Mouse (Mus musculus): ENCODE measurements around the gene Lsm3. TPM values are rescaled to one million over a fixed set of nuclear protein-coding genes. Genes with fewer than 3 reads are reported as not detected.
"Not testable (repeated sequence)": the region's sequence is repeated elsewhere in the genome, so short reads cannot be mapped to it uniquely, and the experiment has no call there.

Lsm3 gene
- 341 and 391 TPM in 2 replicates for polyA plus RNA-seq (2016; fragmentation: Nextera tagmentation; extraction: Ambion mirVana)

DNA sequence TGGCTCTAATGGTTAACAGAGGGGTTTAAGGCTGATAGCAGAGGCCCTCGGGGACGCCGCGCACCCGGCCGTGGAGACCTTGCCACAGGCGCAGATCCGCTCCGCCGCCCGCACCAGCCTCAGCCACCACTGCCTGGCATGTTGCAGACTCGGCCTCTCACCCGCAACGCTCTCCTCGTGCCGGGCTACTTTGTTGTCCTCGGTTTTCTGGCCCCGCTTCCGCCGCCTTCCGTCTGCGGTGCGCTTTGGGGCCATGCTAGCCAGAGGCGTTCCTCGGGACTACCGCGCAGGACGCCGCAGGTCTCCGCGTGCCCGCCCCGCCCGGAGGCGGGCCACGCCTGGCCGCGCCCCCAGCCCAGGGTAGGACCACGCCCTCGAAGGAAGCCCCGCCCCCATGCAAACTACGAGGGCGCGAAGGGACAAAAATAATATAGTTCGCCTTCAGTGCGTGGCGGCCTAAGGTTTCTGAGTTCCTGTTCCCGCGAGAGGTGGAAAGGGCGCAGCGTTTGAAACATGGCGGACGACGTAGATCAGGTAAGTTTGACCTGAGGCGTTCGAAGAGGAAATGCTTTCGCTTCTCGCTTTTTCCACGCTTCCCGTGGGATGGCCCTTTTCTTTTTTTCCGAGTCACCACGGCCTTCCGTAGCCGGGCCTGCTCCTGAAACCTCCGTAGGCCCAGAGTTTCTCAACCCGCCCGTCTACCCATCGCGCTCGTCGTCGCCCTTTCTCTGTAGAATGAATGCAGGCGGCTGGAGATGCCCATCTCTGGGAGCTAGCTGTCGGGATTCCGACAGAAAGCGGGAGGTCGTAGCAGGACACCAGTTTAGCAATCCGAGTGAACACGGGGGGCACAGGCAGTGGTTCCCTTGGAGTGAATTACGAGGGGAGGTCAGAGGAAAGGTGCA is at the start of gene Lsm3, which contains the start of gene Xpc:
Gene Lsm3 (plus strand): TSS at position 384 of the 905 bp plus-strand sequence.
Gene Xpc (minus strand): TSS at position 344 of the 905 bp plus-strand sequence.
- H3K27ac ChIP-seq (replicated peaks) = peak within 1 kb of the TSS; percentile 92
- no peaks in the 10 kb centered on the region for H3K27me3 ChIP-seq (ENCODE audit: low read depth, poor library complexity, severe bottlenecking)
- WGBS = under 1% methylated on average over 80 of the region's 80 CpGs

DNA sequence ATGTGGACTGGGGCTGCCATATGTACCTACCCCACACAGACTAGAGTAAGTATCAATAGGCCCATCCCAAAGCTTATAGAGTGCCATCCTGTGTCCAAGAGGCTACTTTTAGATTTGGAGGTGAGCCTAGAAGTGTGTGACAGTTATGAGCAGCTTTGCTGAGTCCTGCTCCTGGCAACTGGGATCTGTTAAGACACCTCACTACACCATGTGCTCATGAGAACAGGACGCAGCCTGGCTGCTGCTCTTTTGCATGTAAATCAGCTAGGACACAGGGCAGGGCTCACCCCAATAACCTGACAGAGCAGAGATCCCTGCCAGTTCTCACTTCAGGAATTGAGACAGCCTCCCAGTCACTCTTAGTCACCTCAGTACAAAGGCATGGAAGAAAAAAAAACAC is 48.6 kb upstream of the Lsm3 start:
- WGBS = 94% methylated on average over 1 of the region's 1 CpGs
- DNase-seq (ENCODE audit: low spot score) = no peak
- Histone ChIP-seq H3K27ac (replicated peaks) (no peak overlapping the region), H3K27me3 (ENCODE audit: low read depth, poor library complexity, severe bottlenecking) (no peaks in the 10 kb centered on the region), H3K9me3 (replicated peaks) (no peaks in the 10 kb centered on the region), H3K4me3 (no peak overlapping the region), H3K36me3 (peaks cover 83% of the 10 kb centered on the region), H3K4me1 (peaks cover 6% of the 10 kb centered on the region)

More for the DNA sequence above, at the start of gene Lsm3, which contains the start of gene Xpc:
- Histone ChIP-seq H3K4me1 (peaks cover 36% of the 10 kb centered on the region), H3K4me3 (peak within 1 kb of the TSS; percentile 83), H3K36me3 (peaks cover 47% of the 10 kb centered on the region), H3K9me3 (replicated peaks) (no peaks in the 10 kb centered on the region)
- peak; percentile 98 for DNase-seq (ENCODE audit: low spot score)

DNA sequence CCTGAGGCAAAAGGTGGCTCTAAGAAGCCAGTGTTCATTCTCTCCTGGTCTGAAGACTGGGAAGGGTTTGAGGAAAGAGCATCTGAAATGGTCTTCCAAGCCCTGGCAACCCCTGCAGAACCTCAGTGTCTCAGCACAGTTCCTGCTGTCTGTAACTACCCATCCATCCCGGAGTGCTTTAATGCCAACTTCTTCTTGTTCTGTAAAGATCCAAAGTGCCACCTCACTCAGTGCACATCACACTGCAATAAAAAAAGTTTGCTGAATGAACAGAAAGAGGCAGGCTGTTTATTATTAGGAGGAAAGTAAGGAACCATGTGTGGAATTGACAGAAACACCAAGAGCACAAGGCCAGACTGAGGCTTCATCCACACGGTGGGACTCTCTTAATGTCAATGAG is 45.0 kb upstream of the Lsm3 start:
- no peak overlapping the region for H3K4me3 ChIP-seq
- no peaks in the 10 kb centered on the region for H3K27me3 ChIP-seq (ENCODE audit: low read depth, poor library complexity, severe bottlenecking)
- DNase-seq (ENCODE audit: low spot score) = no peak
- H3K36me3 ChIP-seq = peaks cover 54% of the 10 kb centered on the region
- H3K27ac ChIP-seq (replicated peaks) = no peak overlapping the region
- no peaks in the 10 kb centered on the region for H3K9me3 ChIP-seq (replicated peaks)
- peaks cover 33% of the 10 kb centered on the region for H3K4me1 ChIP-seq
- WGBS = 91% methylated on average over 2 of the region's 2 CpGs

DNA sequence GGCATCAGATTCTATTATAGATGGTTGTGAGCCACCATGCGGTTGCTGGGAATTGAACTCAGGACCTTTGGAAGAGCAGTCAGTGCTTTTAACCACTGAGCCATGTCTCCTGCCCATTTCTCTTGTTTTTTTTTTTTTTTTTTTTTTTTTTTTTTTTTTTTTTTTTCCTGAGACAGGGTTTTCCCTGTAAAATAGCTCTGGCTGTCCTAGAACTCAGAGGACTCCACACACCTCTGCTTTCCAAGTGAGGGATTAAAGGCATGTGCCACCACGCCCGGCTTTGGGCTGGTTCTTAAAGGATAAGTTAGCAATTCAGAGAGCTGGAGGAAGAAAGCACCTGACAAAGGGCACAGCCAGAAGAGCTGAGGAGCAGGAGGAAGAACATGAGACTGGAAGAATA is 44.3 kb upstream of the Lsm3 start:
- peak overlapping the region; percentile 90; the same call in 1 of the 2 replicates for H3K4me3 ChIP-seq
- peaks cover 37% of the 10 kb centered on the region for H3K4me1 ChIP-seq
- not testable (repeated sequence) for H3K9me3 ChIP-seq (replicated peaks); DNase-seq (ENCODE audit: low spot score); H3K27me3 ChIP-seq (ENCODE audit: low read depth, poor library complexity, severe bottlenecking); H3K27ac ChIP-seq (replicated peaks)
- 92% methylated on average over 3 of the region's 3 CpGs for WGBS
- H3K36me3 ChIP-seq = peaks cover 54% of the 10 kb centered on the region

DNA sequence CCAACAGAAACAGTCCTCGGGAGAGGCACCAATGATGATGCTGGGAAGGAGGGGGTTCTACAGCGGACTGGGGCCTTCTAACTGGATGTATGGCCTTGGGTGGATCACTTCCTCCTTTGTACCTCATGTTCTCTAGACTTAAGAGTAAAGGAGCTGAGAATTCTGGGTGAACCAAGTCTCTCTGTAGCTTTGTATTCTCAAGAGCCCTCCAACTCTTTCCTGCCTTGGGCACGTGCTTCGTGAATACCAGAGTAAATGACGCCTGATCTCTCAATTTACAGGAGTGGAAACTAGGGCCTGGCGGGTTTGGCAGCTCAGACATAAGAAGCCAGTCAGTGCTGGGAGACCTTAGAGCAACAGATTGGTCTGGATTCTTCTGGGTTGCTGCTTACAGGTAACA is 43.4 kb upstream of the Lsm3 start:
- peak; percentile 22 for DNase-seq (ENCODE audit: low spot score)
- H3K36me3 ChIP-seq = peaks cover 54% of the 10 kb centered on the region
- H3K4me3 ChIP-seq = peak overlapping the region; percentile 90
- H3K4me1 ChIP-seq = peaks cover 41% of the 10 kb centered on the region
- WGBS = 34% methylated on average over 6 of the region's 6 CpGs
- no peaks in the 10 kb centered on the region for H3K9me3 ChIP-seq (replicated peaks)
- H3K27ac ChIP-seq (replicated peaks) = peak overlapping the region; percentile 88
- no peaks in the 10 kb centered on the region for H3K27me3 ChIP-seq (ENCODE audit: low read depth, poor library complexity, severe bottlenecking)

DNA sequence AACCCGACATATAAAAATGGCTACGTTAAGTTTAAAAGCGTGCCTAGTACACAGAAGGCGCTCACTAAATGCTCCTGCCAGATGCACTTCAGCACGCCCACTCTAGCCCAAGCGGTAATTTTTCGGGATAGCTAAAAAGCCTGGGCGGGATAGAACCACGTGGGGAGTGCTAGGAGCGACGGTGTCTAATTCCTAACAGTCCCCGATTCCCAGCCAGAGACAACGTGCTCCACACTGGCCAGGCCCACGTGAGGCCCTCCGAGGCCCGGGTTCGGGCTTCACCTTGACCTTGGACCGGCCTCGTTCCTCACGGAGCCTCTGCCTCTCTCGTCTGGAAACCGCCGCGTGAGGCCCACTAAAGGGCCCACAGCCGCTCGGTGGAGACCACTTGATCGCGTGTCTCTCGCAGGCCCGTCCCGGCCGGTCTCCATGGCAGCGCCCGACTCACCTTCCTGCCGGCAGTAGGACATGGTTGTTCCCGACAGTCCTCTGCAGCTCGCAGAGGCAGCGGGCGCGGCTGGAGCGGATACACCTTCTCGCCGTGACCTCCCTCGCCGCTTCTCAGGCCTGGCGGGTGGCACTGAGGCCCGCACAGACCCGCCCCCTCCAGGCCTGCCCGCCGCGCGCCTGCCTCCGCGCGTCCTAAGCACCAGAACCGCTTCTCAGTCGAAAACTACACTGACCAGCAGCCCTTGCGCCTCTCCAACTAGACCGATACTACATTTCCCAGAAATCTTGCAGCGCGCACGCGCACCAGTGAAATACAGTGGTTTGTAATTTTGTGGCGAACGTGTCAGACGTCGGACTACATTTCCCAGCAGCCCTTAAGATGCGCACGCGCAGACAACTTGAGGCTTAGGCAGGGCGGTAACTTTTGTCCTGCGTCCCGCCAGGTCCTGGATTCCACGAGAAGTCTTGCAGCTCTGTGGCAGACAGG is 42.6 kb upstream of the Lsm3 start, which contains the start of the genes Chchd4 and Tmem43:
Gene Chchd4 (minus strand): TSS at position 679 of the 937 bp plus-strand sequence.
Gene Tmem43 (plus strand): TSS at position 836 of the 937 bp plus-strand sequence.
- no peaks in the 10 kb centered on the region for H3K9me3 ChIP-seq (replicated peaks)
- DNase-seq (ENCODE audit: low spot score) = peak; percentile 98
- peak within 1 kb of the TSS; percentile 90 for H3K4me3 ChIP-seq
- peaks cover 54% of the 10 kb centered on the region for H3K36me3 ChIP-seq
- H3K4me1 ChIP-seq = peaks cover 41% of the 10 kb centered on the region
- WGBS = under 1% methylated on average over 74 of the region's 74 CpGs
- peak within 1 kb of the TSS; percentile 88 for H3K27ac ChIP-seq (replicated peaks)
- no peaks in the 10 kb centered on the region for H3K27me3 ChIP-seq (ENCODE audit: low read depth, poor library complexity, severe bottlenecking)

DNA sequence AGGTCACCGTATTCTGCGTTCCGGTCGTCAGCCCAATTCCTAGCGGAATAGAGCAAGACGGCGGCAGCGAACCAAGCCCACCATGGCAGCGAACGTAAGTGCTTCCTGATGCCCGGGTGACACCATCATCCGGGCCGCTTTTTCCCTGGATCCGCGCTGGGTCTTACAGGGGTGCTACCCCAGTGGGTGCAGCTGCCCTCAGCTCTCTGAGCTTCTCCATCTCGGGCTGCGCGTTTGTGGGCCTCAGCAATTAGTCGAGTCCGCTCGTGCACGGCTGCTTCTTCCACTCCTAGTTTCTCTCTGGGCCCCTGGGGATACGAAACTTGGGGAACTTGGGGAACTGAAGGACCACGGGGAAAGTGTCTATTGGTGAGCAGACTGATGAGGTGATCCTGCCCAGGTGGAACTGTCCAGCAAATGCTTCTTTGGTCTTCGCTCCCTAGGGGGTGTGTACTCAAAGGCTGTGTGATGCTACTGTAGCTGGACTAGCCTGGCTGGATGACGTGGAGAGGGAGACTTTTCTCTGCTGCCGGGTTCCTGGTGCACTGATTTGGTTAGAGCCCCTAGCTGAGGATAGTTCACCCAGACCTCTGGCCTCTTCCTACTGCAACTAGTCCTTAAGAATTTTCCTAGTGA is 41.8 kb upstream of the Lsm3 start:
- no peak for DNase-seq (ENCODE audit: low spot score)
- WGBS = under 1% methylated on average over 27 of the region's 27 CpGs
- H3K4me3 ChIP-seq = peak overlapping the region; percentile 90
- H3K27me3 ChIP-seq (ENCODE audit: low read depth, poor library complexity, severe bottlenecking) = no peaks in the 10 kb centered on the region
- no peaks in the 10 kb centered on the region for H3K9me3 ChIP-seq (replicated peaks)
- peaks cover 55% of the 10 kb centered on the region for H3K36me3 ChIP-seq
- peak overlapping the region; percentile 88 for H3K27ac ChIP-seq (replicated peaks)
- H3K4me1 ChIP-seq = peaks cover 41% of the 10 kb centered on the region

DNA sequence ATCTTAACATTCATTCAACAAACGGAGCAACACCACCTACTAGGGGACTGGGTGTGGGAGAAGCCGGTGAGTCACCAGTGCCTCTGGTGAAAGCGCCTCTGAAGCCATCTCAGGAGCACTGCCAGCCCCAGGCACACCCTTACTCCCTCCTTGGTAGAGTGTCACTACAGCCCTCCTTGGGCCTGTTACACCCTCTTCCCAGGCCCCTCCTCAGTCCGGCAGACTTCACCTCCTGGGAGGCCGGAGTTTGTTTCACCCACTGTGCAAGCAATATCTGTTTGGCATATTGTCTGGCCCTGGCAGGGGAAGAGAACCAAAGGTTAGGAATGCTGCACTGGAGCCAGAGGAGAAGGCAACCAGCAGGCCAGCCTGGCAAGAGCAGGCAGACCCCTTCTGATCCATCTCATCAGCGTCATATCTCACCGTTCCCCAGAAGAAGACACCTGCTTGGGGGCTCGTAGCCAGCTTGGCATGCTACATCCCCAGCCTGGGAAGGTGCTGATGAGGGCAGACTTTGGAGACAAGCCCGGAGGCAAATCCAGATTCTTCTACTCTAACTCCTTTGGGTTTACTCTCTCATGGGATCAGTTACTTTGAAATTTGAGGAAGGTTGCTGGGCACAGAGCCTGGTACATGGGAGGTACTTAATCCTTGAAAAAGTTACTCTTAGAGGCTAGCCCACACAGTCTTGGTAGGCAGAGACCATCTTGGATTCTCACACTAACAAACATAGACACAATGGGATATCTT is 41.1 kb upstream of the Lsm3 start:
- Histone ChIP-seq H3K27ac (replicated peaks) (peak overlapping the region; percentile 88), H3K4me1 (peaks cover 41% of the 10 kb centered on the region), H3K27me3 (ENCODE audit: low read depth, poor library complexity, severe bottlenecking) (no peaks in the 10 kb centered on the region), H3K36me3 (peaks cover 57% of the 10 kb centered on the region), H3K4me3 (peak overlapping the region; percentile 90), H3K9me3 (replicated peaks) (no peaks in the 10 kb centered on the region)
- 66% methylated on average over 9 of the region's 9 CpGs for WGBS
- DNase-seq (ENCODE audit: low spot score) = no peak

DNA sequence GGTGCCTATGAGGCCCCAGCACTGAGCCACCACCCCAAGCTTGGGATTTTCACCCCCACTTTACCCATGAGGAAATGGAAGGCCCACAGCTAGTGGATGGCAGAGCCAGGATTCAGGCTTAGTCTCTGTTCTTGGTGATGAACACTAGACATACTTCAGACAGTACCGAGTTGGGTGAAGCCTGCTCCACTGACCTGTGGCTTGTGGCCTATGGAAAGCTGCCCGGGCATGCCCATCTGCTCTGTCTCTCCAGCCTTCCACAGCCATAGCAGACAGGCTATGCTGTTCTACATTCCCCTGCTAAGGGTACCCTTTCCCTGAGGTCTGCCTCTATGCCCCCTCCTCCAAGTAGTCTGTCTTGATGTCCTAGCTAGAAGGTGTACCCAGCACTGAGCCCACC is 39.2 kb upstream of the Lsm3 start:
- peaks cover 64% of the 10 kb centered on the region for H3K36me3 ChIP-seq

DNA sequence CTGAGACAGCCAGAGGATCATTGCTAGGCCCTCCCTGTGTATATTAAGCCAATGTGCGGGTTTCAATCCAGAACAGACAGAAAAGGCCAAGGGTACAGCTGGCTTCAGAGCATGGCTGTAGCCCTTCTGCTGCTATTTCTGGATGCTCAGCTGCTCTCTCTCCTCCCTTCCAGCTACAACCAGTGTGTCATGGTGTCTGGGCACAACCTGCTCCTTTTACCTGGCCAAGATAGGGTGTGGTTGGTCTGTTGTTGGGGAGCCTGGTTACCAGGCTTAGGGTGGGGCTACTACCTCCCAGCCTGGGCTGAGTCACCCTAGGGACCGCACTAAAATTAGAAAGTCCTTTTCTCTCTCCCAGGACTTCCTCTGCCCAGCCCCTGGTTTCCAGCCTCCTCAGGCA is 32.4 kb upstream of the Lsm3 start:
- Histone ChIP-seq H3K4me3 (no peak overlapping the region), H3K9me3 (replicated peaks) (no peaks in the 10 kb centered on the region), H3K27me3 (ENCODE audit: low read depth, poor library complexity, severe bottlenecking) (no peaks in the 10 kb centered on the region), H3K36me3 (peaks cover 100% of the 10 kb centered on the region), H3K4me1 (no peaks in the 10 kb centered on the region), H3K27ac (replicated peaks) (no peak overlapping the region)
- WGBS = 95% methylated on average over 2 of the region's 2 CpGs
- no peak for DNase-seq (ENCODE audit: low spot score)

More for the DNA sequence above, 39.2 kb upstream of the Lsm3 start:
- Histone ChIP-seq H3K27ac (replicated peaks) (no peak overlapping the region), H3K4me3 (no peak overlapping the region), H3K4me1 (peaks cover 40% of the 10 kb centered on the region), H3K27me3 (ENCODE audit: low read depth, poor library complexity, severe bottlenecking) (no peaks in the 10 kb centered on the region), H3K9me3 (replicated peaks) (no peaks in the 10 kb centered on the region)
- DNase-seq (ENCODE audit: low spot score) = no peak
- WGBS = 98% methylated on average over 2 of the region's 2 CpGs

DNA sequence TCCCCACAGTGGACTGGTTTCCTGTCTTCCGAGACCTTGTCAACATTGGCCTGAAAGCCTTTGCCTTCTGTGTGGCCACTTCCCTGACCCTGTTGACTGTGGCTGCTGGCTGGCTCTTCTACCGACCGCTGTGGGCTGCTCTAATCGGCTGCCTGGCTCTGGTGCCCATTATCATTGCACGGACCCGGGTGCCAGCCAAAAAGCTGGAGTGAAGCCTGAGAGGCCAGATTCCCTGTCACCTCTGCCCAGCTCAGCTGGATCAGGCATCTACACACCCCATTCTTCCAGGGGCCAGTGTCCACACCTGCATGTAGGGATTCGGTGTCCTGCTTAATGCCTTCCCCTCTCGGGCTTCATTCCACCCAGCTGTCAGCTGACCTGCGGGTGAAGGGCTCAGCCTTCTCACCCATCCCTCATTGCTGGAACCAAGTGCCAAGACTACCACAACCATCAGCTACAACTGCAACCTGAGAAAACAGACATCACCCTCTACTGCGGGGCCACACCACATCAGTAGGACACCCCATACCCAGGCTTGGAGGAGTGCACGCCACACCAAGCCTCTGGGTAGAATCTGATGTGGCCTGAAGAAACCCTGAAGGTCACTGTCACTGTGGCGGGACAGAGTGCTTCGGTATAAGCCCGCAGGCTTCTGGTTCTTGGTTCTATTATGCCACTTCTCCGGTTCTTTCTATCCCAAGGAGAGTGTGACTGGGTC is 28.8 kb upstream of the Lsm3 start:
- no peaks in the 10 kb centered on the region for H3K4me1 ChIP-seq
- H3K36me3 ChIP-seq = peaks cover 100% of the 10 kb centered on the region
- no peak for DNase-seq (ENCODE audit: low spot score)
- H3K27ac ChIP-seq (replicated peaks) = no peak overlapping the region
- H3K9me3 ChIP-seq (replicated peaks) = no peaks in the 10 kb centered on the region
- no peaks in the 10 kb centered on the region for H3K27me3 ChIP-seq (ENCODE audit: low read depth, poor library complexity, severe bottlenecking)
- WGBS = 93% methylated on average over 15 of the region's 15 CpGs
- H3K4me3 ChIP-seq = no peak overlapping the region

All from midbrain, embryonic 10.5 days (tissue).